In the genomic region with DNA sequence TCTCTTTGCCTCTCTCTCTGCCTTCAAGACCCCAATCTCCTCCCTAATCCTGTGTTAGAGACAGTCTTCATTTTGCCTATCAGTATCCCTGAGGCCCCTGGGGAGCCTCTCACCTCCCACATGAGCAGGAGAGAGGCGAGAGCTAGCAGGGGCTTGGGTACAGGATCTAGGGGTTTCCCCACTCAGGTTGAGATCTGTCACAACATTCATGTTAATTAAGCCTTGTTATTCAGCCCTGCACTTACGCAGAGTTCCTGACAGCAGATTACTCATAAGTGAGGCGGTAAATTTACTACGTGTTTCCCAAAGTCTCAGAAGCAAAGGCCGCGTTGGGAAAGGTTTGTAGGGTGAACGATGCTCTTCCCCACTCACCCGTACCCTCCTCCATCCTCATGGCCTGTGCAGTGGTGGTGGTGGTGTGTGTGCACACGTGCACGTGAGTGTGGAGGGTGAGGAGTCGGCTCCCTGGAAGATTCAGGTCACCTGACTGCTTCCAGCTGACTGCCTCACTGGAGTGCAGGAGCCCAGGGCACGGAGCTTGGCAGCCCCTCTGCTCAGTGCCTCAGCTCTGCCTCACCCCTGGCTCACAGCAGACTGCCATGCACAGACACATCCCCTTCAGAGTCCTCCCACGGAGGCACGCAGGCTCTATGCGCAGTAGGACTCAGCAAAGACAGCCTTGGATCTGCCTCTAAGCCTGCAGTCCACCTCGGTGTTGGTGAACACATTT, we compare ENCODE assay signal across 10 mouse cellular contexts. TPM values are rescaled to one million over a fixed set of nuclear protein-coding genes. Genes with fewer than 3 reads are reported as not detected.
DNase-seq lines count a peak whose midpoint lies in the region; ATAC-seq and TF ChIP-seq lines count a peak whose summit lies in the region.
"Had no signal": no experiment of that assay in that cellular context is flagged by ENCODE, and none has a peak within 500 bp of the region (broad histone marks: within the 10 kb centered on the region; RNA-seq: fewer than 3 reads in every experiment).

No protein-coding gene starts in this region.

- no peak overlapping the region for H3K4me3 ChIP-seq in kidney, postnatal 0 days (replicated peaks; ENCODE audit: low read depth, low read length)
- no peak overlapping the region for H3K4me3 ChIP-seq in forebrain, embryonic 16.5 days (replicated peaks; ENCODE audit: low read length)
- no peak overlapping the region for H3K4me3 ChIP-seq in midbrain, embryonic 16.5 days (ENCODE audit: low read depth, low read length)

- no peaks in the 10 kb centered on the region for H3K27me3 ChIP-seq in kidney, postnatal 0 days (ENCODE audit: insufficient read depth, low read length)
- H3K27me3 ChIP-seq in forebrain, embryonic 16.5 days (replicated peaks; ENCODE audit: control insufficient read depth, insufficient read depth, low read length) = no peaks in the 10 kb centered on the region
- no peaks in the 10 kb centered on the region for H3K27me3 ChIP-seq in midbrain, embryonic 16.5 days (ENCODE audit: control insufficient read depth, insufficient read depth, low read depth, low read length)

- TF ChIP-seq CTCF in kidney, postnatal 0 days (IDR thresholded peaks at IDR 0.05; ENCODE audit: low read depth) = no peak

- H3K9me3 ChIP-seq in kidney, postnatal 0 days (replicated peaks; ENCODE audit: low read length) = no peaks in the 10 kb centered on the region
- no peaks in the 10 kb centered on the region for H3K9me3 ChIP-seq in forebrain, embryonic 16.5 days (ENCODE audit: control insufficient read depth, low read length)
- H3K9me3 ChIP-seq in midbrain, embryonic 16.5 days (replicated peaks; ENCODE audit: control insufficient read depth, low read length, poor library complexity, severe bottlenecking) = no peaks in the 10 kb centered on the region
- H3K9me3 ChIP-seq: G1E had no signal

- H3K27ac ChIP-seq in kidney, postnatal 0 days = no peak overlapping the region
- peak overlapping the region; percentile 58 for H3K27ac ChIP-seq in forebrain, embryonic 16.5 days (ENCODE audit: low read length)
- H3K27ac ChIP-seq in midbrain, embryonic 16.5 days (ENCODE audit: low read length) = peak overlapping the region; percentile 50

- no peaks in the 10 kb centered on the region for H3K36me3 ChIP-seq in kidney, postnatal 0 days (ENCODE audit: insufficient read depth, low read length)
- no peaks in the 10 kb centered on the region for H3K36me3 ChIP-seq in forebrain, embryonic 16.5 days (ENCODE audit: control insufficient read depth, insufficient read depth)
- H3K36me3 ChIP-seq in midbrain, embryonic 16.5 days (ENCODE audit: control insufficient read depth, insufficient read depth, low read length) = no peaks in the 10 kb centered on the region

- peak; percentile 68 for ATAC-seq in kidney, postnatal 0 days (replicated peaks; ENCODE audit: low FRiP score, low read depth)
- peak; percentile 23 for ATAC-seq in forebrain, embryonic 16.5 days
- ATAC-seq in midbrain, embryonic 16.5 days = peak; percentile 9; the same call in 1 of the 2 replicates

- no peak overlapping the region for H3K4me2 ChIP-seq in kidney, postnatal 0 days (ENCODE audit: low read length)
- no peak overlapping the region for H3K4me2 ChIP-seq in forebrain, embryonic 16.5 days (ENCODE audit: low read length)
- no peak overlapping the region for H3K4me2 ChIP-seq in midbrain, embryonic 16.5 days (ENCODE audit: low read length)

- 41% methylated on average over 16 of the region's 16 CpGs for WGBS in kidney, postnatal 0 days
- WGBS in forebrain, embryonic 16.5 days = 20% methylated on average over 16 of the region's 16 CpGs
- 51% methylated on average over 16 of the region's 16 CpGs for WGBS in midbrain, embryonic 16.5 days

- H3K9ac ChIP-seq in kidney, postnatal 0 days (ENCODE audit: low read depth, low read length) = no peak overlapping the region
- peak overlapping the region; percentile 28; the same call in 1 of the 2 replicates for H3K9ac ChIP-seq in forebrain, embryonic 16.5 days (replicated peaks; ENCODE audit: low read depth, low read length)
- H3K9ac ChIP-seq in midbrain, embryonic 16.5 days (ENCODE audit: low read depth, low read length) = peak overlapping the region; percentile 12

- peak; percentile 25 for DNase-seq in kidney, postnatal 0 days (ENCODE audit: low spot score)
- no peak for DNase-seq in kidney, adult 11 months
- DNase-seq in brain, adult 2 months (ENCODE audit: low read depth, low spot score) = peak; percentile 80
- no peak for DNase-seq in lung, postnatal 10 days
- no peak for DNase-seq in lung, adult 18-20 months
- DNase-seq in layer of hippocampus, postnatal 36 days = no peak
- DNase-seq: lung, postnatal 36 days had no signal

- H3K4me1 ChIP-seq in kidney, postnatal 0 days (replicated peaks; ENCODE audit: insufficient read depth, low read length) = peaks cover 7% of the 10 kb centered on the region; the same call in 1 of the 2 replicates
- peaks cover 99% of the 10 kb centered on the region for H3K4me1 ChIP-seq in forebrain, embryonic 16.5 days (replicated peaks; ENCODE audit: control insufficient read depth, insufficient read depth, low read length)
- peaks cover 62% of the 10 kb centered on the region for H3K4me1 ChIP-seq in midbrain, embryonic 16.5 days (ENCODE audit: control insufficient read depth, insufficient read depth, low read length)

RNA-seq across cellular contexts. Expression of gene Lrp8, which starts 18.1 kb away (rescaled TPM):
- 0.41 and 0.82 TPM in 2 replicates for polyA plus RNA-seq in kidney, postnatal 0 days (2015; fragmentation: Nextera tagmentation; extraction: Ambion mirVana)
- polyA plus RNA-seq in forebrain, embryonic 16.5 days (2015; fragmentation: Nextera tagmentation; extraction: Ambion mirVana) = 70.4 and 71.8 TPM in 2 replicates
- 44.4 and 56.0 TPM in 2 replicates for polyA plus RNA-seq in midbrain, embryonic 16.5 days (2015; fragmentation: Nextera tagmentation; extraction: Ambion mirVana)
- 10 to 100 TPM; 91.7 to 95.3 TPM for total RNA-seq in layer of hippocampus, postnatal 36 days (2021)

RNA-seq across cellular contexts. Expression of gene Magoh, which starts 59.4 kb away (rescaled TPM):
- 199 and 226 TPM in 2 replicates for polyA plus RNA-seq in kidney, postnatal 0 days (2015; fragmentation: Nextera tagmentation; extraction: Ambion mirVana)
- 118 and 122 TPM in 2 replicates for polyA plus RNA-seq in forebrain, embryonic 16.5 days (2015; fragmentation: Nextera tagmentation; extraction: Ambion mirVana)
- 103 and 108 TPM in 2 replicates for polyA plus RNA-seq in midbrain, embryonic 16.5 days (2015; fragmentation: Nextera tagmentation; extraction: Ambion mirVana)
- 10 to 100 TPM; 39.2 to 47.4 TPM for total RNA-seq in layer of hippocampus, postnatal 36 days (2021)

Comparison
In these comparisons a context has a peak if more than half of its experiments do, and no peak if none do; other contexts are left out.
1. DNase-seq: peak in kidney, postnatal 0 days (single experiment) and brain, adult 2 months (single experiment); none in kidney, adult 11 months (single experiment), lung, postnatal 10 days (single experiment), lung, adult 18-20 months (0 of 2) and layer of hippocampus, postnatal 36 days (0 of 2).
2. ATAC-seq: peak in every context shown above with its lines; median percentile 68 in kidney, postnatal 0 days; 23 in forebrain, embryonic 16.5 days; 9 in midbrain, embryonic 16.5 days.
3. RNA of gene Lrp8, which starts 18.1 kb away (polyA plus RNA-seq): 70.4 to 71.8 TPM in forebrain, embryonic 16.5 days and 44.4 to 56.0 TPM in midbrain, embryonic 16.5 days; 0.41 to 0.82 TPM in kidney, postnatal 0 days; every median in the first group is over 10 times any median in the second.